Mouse (Mus musculus): ENCODE measurements at regions not wholly inside any gene's neighbourhood (a gene's known extent, or its start where the extent isn't known, plus 50 kb on each side); places are given as distances from the start of the nearest gene placed in this dataset.
"Not testable (repeated sequence)": the region's sequence is repeated elsewhere in the genome, so short reads cannot be mapped to it uniquely, and the experiment has no call there.

DNA sequence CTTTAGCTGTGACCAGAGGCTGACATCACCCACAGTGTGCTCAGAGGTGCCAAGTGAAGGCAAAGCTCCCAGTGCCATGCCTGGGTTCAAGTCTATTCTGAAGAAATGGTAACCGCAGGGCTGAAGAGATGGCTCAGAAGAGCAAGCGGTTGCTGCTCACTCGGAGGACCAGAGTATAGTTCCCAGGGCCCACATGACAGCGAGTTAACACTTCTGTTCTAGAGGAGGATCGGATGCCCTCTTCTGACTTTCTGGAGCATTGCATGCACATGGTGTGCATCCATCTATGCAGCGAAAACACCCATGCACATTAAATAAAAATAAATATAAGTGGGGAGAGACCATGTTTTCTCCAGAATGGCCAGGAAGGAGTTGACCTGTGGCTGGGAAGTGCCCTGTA, 209.5 kb downstream of the Sorl1 start:
- ATAC-seq (replicated peaks; ENCODE audit: insufficient number of reproducible peaks, low FRiP score, low TSS enrichment, poor library complexity, severe bottlenecking), result no peak

DNA sequence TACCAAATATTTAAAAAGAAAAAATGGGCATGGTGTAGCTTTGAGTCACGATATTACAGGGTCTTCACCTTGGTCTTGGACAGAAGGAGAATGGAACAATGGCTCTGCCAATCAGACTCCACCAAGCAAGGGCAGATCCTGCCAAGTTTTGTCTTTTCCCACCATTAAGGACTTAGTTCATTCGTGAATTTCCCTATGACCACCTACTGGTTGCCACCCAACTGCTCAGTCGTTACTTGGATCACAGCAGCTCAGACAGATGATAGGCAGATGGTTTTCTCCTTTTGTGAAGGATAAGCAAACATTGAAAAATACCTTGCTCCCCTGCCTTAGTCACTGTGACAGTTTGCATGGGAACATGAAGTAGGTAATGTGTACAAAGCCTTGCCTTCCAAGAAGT, 210.2 kb downstream of the Sorl1 start:
- ATAC-seq (replicated peaks; ENCODE audit: insufficient number of reproducible peaks, low FRiP score, low TSS enrichment, poor library complexity, severe bottlenecking), result no peak

DNA sequence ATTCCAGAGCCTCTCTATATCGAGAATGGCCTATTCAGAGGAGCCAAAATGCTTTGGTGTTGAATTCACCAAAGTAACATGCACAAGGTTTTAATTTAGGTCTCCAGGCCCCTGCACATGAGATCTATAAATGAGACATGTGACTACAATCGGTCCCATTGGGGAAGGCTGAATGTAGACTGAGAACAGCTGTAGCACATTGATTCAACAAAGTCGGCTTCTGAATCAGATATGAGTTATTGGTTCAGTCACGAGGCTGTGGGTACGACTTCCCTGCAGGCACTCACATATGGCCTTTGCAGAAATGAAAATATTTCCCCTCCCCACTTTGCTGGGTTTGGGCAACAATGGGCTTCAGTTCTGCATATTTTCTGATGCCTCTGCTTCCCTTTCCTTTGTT, 211.6 kb downstream of the Sorl1 start:
- no peak for ATAC-seq (replicated peaks; ENCODE audit: insufficient number of reproducible peaks, low FRiP score, low TSS enrichment, poor library complexity, severe bottlenecking)

DNA sequence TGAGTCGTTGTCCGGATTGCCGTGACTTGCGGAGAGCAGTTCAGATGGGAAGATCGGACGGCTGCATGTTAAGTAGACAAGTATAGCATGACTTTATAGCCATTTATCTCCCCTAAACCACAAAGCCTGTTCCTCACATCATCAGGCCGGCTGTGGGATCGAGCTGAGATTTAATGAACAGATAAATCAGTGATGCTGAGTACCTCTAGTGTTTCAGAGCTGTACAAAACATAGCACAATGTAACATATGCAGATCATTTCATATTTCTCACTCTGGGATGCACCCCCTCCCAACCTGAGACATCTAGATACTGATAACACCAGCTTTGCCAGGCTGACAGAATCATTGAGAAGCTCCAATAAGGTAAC, 223.5 kb downstream of the Sorl1 start:
- no peak for ATAC-seq (replicated peaks; ENCODE audit: insufficient number of reproducible peaks, low FRiP score, low TSS enrichment, poor library complexity, severe bottlenecking)

DNA sequence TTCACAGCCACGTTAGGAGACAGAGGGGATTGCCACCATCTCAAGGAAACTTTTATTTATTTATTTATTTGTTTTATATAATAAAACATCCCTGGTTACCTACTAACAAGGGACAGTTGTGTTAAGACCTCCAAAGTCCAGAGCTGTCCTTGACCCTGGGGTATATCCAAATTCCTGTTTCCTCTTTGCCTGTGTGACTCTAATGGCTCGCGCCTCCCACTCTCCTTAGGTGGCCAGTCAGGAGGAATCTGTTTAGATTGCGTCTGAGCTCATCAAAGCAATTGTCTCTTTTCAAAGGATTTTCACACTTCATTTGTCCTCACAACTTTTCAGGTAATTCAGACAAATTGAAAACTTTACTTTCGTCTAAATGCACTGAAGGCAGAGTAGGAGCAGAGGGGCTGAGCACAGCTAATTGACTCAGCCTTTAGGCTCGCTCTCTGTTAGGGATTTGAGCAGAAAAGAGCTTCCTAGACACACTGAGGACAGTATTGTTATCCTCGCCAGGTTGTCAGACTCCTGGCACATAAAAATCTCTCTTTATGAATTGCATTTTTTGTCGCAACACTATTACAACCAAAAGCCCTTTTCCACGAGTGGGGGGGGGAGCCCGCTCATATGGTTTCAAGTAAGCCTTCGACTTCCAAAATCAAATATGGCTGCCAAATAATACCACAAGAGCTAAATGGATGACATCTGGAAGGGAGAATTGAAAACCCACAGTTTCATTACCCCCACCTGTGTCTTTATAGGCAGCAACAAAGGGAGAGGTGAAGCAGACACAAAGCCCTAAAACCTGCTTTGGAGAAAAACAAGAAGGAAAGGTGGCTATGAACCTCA, 224.1 kb downstream of the Sorl1 start:
- ATAC-seq (replicated peaks; ENCODE audit: insufficient number of reproducible peaks, low FRiP score, low TSS enrichment, poor library complexity, severe bottlenecking), result no peak

DNA sequence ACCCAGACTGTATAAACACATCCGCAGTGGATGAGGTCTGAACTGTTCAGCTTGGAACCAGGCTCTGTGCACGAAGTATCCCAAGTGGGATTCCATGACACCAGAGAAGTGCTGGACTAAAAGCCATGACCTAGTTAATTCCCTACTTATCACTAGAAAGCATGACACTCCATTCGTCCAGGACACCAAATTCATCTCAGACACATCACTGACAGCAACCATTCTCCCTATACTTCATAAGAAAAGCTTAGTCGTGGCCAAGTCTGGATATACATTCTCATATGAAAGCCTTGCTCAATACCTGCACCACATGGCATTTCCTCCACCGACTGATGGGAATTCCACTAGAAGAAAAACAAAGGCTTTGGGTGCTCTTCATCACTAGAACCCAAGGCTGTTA, 229.0 kb downstream of the Sorl1 start:
- ATAC-seq (replicated peaks; ENCODE audit: insufficient number of reproducible peaks, low FRiP score, low TSS enrichment, poor library complexity, severe bottlenecking), result no peak

DNA sequence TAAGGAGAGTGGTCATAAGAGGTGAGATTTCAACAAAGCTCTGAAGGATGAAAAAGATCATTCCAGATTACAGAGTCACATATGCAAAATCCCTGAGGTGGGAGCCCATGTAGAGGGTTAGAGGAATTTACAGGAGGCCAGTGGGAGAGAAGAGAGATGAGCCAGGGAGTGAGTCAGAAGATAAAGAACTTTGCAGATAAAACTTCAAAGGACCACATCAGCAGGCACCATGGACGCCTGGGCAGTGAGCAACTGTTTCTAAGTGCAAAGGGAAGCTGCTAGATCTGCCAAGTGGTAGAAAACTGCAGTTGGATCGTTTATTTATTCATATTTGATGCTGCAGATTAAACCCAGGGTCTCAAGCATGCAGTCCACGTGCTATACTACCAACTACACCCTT, 231.3 kb downstream of the Sorl1 start:
- no peak for ATAC-seq (replicated peaks; ENCODE audit: insufficient number of reproducible peaks, low FRiP score, low TSS enrichment, poor library complexity, severe bottlenecking)

DNA sequence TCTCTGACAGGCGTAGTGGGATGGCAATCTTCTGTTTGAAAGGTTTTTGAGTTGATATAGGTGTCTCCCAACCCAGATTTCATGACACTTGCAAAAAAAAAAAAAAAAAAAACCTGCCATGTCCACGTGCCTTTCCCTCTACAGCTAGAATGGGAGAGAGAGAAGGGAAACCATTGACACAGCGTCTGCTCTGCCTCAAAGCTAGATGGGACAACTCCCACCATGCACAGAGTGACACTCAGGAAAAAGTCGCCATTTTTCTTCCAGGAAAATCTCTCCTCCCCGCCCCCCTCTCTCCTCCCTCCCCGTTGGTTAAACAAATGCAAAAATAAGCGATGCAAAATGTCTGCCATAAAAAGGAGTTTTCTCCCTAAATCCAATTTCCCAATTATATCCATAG, 232.9 kb downstream of the Sorl1 start:
- no peak for ATAC-seq (replicated peaks; ENCODE audit: insufficient number of reproducible peaks, low FRiP score, low TSS enrichment, poor library complexity, severe bottlenecking)

DNA sequence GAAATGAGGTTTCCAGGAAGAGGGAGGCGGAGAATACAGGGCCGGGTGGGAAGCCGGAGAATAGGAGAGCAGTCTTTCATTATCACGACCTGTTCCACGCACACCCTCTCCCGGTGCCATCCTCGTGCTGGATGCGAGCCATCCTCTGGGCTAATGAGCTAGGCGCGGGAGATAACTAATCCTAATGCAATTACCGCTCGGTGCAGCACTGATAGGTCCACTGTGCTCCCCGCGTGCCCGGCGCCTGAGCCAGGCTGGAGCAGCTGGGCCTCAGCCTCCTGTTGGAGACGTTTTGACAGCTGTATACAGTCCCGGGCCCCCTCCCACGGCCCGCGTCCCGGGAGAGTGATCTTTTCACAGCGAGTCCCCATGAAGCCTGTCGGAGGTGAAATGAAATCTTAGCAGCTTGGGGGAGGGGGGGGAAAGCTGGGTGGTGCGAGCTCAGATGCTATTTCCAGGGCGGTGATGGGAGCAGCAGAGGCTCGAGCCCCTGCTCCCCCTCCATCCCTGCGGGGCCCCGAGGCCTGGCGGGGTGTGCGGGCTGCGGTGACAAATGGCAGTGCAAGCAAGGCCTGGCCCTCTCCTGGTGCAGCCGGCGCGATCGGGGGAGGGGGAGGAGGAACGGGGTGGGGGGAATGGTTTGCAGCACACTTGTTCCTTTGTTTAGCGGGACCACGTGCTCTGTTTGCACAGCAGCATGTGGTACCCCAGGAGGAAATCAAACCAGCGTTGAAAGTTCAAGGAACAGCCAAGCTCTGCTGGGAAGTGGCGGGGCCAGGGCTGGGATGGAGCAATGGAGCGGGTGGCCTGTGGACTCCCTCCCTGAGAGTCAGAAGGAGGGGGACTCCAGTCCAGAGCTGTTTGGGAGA, 233.6 kb downstream of the Sorl1 start:
- no peak for ATAC-seq (replicated peaks; ENCODE audit: insufficient number of reproducible peaks, low FRiP score, low TSS enrichment, poor library complexity, severe bottlenecking)

DNA sequence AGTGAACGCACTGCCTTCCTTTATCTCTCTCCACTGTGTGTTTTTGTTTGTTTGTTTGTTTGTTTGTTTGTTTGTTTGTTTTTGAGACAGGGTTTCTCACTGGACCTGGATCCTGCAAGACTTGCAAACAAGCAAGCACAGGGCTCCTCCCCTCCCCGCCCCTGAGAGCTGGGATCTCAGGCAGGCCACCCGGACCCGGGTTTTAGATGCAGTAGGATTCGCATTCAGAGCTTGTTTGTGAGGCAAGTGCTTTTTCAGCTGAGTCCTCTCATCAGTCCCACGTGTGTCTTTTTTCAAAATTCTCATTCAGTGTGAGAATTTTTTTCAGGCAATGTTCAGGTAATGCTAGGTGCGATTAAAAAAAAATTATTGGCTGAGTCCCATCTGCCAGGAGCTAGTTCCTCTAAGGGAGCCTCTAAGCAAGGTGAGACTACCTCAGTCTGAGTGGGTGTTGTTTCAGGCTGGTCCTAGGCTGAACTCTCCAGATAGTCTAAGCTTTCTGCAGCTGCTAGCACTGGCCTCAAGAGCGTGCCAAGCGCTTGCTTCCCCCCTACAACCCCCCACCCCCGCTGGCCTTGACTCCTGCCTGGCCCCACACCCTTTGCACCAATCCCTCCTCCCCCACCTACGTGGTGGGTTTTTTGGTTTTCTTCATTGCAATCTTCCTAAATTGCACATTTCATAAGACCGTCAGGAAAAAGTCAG, 234.4 kb downstream of the Sorl1 start:
- no peak for ATAC-seq (replicated peaks; ENCODE audit: insufficient number of reproducible peaks, low FRiP score, low TSS enrichment, poor library complexity, severe bottlenecking)

DNA sequence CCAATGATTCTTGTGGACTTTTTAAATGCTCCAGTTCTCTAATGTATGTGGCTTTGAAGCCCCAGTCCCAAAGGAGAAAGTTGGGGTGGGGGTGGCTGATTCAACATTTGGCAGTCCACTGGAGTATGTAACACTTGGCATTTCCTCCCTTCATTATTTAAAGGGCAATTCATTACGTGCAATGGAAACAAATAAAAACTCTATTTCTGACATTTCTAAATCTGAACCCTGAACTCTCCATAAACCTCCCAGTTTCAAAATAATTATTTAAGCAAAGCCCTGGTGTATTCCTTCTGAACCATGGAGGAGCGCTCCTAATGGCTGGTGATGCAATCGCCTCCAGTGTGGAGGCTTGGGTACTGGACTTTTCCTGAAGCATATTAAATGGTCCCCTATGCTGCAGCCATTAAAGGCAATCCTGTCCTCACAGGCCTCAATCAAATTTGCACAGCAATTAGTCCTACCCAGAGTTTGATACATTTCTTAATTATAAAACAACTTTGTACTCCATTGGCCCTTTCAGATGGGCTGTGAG, 235.4 kb downstream of the Sorl1 start:
- no peak for ATAC-seq (replicated peaks; ENCODE audit: insufficient number of reproducible peaks, low FRiP score, low TSS enrichment, poor library complexity, severe bottlenecking)

DNA sequence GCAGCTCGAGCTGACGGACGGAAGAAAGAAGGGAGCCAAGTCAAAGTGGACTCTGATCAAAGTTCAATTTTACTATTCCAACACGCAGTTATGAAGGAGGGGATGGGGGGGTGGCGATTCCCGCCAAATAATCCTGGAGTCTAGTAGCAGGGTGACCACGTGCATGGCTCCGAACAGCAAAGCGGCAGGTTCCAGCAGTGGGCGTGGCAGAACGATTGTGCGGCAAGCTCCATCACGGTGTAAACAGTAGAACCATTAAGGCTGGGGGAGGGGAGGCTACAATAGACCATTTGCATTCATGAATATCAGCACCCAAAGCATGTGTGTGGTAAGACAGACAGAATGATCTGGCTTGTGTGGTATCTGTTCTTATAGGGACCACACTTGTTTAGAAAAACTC, 237.6 kb downstream of the Sorl1 start:
- not testable (repeated sequence) for ATAC-seq (replicated peaks; ENCODE audit: insufficient number of reproducible peaks, low FRiP score, low TSS enrichment, poor library complexity, severe bottlenecking)

DNA sequence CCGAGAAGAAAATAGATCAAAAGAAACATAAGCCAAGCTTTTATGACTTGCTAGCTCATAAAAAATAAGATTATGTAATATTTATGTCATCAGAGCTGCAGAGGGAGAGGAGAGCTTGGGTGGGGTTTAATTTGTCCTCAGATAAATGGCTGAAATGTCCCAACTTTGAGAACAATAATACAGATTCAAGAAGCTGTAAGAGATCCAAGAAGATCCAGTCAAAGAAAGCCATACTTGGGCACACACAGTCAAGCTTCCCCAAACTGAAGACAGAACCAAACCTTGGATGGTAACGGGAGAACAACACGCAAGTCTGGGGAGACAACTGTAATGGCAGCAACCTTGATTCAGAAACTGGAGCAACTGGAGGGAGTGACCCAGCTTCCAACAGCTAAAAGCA, 243.6 kb downstream of the Sorl1 start:
- no peak for ATAC-seq (replicated peaks; ENCODE audit: insufficient number of reproducible peaks, low FRiP score, low TSS enrichment, poor library complexity, severe bottlenecking)

DNA sequence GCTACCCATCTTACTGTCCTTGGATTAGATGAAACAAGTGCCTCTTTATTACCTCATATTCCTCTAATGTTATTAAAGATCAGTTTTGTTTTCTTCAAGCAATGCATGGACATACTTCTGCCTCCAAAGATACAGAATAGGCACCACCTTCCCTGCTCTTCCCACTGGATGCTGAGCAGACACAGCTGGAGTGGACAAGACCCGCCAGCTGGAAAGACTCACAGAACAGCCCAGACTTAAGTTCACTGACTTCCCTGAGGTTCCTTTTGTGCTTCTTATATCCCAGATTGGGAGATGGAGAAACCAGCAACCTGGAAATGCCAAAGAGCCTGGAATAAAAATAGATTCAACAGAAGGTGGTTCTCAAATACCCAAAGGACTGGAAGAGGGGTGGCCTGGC, 245.0 kb downstream of the Sorl1 start:
- ATAC-seq (replicated peaks; ENCODE audit: insufficient number of reproducible peaks, low FRiP score, low TSS enrichment, poor library complexity, severe bottlenecking), result no peak

DNA sequence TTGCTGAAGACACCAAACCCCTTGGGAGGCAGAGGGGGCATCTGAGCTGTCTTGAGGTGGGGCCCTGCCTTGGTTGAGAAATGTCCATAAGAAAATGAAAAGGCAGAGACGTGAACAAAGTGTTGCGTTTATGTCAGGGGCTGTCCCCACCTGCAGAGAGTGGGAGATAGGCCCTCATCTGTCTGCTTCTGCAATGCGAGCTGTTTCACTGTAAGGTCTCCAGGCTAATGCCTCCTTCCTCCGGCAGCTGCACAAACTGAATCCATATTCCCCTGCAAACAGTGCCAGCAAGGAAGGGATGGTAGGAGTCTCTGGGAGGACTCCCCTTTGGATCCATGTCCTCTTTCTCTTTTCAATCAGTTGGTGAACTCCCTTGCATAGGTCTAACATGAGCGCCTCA, 263.0 kb downstream of the Sorl1 start:
- no peak for ATAC-seq (replicated peaks; ENCODE audit: insufficient number of reproducible peaks, low FRiP score, low TSS enrichment, poor library complexity, severe bottlenecking)

DNA sequence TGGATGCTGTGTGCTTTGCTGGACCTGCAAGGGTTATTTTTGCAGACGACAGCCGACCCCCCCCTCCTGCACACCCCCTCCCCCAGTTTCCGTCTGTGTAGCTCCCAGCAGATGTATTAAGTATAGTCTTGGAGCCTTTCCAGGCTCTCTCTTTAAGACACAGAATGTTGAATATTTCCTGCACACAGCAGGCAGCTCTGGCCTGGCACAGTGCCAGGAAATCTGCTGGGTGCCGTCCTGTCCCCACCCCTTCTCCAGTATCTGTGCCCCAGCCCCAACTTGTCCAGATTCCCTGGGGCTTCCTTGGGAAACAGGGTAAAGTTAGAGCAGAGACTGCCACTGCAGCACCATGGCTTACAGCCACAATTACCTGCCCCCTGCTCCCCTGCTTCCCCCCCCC, 263.4 kb downstream of the Sorl1 start:
- no peak for ATAC-seq (replicated peaks; ENCODE audit: insufficient number of reproducible peaks, low FRiP score, low TSS enrichment, poor library complexity, severe bottlenecking)

DNA sequence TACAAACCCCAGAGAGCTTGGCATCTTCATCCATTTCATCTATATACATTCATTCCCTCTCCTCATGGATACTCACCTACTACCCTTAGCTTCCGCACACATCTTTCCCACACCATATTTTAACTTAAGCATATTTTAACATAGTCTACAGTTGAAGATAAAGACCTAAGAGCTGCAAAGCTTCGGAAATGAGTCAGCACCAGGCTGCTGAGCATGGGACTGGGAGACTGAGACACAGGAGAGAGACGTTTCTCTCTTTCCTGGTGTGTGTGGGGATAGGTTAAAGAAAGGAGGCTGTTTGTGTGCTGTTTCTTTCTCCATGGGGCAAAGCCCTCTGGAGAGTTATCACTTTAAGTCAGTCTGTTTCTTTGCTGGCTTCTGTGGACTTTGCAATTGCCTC, 264.3 kb downstream of the Sorl1 start:
- ATAC-seq (replicated peaks; ENCODE audit: insufficient number of reproducible peaks, low FRiP score, low TSS enrichment, poor library complexity, severe bottlenecking), result no peak

DNA sequence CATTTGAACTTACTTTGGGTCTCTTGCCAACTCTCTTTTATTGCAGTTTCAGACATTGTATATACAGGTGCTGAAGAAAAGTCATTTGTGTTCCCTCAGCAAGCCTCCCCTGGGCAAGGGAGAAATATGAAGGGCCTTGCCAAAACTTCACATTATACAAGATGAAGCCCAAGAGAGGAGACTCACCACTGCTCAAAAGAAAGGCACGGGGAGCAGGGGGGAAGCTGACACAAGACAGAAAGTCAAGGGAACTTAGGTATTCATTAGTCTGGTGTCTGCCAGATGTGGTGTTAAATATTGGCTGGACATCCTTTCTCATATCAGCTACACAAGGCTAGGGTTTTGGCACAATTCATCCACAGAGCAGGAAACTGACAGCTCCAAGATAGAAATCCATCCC, 272.0 kb downstream of the Sorl1 start:
- no peak for ATAC-seq (replicated peaks; ENCODE audit: insufficient number of reproducible peaks, low FRiP score, low TSS enrichment, poor library complexity, severe bottlenecking)

DNA sequence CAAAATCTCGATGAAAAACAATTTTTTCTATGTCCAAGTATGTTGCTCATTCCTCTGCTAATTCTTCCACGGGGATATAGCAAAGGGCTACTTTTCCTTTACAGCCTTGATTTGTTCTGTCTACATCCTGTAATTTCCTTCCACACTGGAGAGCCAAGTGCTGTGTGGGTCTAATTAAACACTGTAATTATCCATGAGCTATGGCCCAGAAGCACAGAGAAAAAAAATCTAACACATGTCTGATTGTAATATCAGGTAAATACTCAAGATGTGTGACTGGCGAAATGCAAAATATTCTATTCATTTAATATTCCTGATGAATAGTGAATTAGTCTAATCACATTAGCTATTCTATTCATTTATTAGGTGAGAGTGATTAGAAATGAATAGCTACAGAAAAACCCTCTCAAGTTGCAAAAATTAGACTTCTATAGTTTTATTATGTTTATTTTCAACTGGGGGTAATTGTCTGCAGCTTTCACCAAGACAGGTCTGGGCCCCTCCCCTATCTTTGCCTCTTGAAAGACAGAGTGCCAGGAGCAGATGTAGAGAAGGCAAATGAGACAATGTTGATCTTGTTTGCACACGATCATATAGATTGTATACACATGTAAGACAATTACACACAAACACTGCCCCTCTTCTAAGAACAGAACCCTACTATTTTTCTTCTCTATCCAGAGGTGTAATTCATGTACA, 274.3 kb downstream of the Sorl1 start:
- ATAC-seq (replicated peaks; ENCODE audit: insufficient number of reproducible peaks, low FRiP score, low TSS enrichment, poor library complexity, severe bottlenecking), result no peak
